ENCODE assay signal across 23 mouse cellular contexts in genomic region chr14:20635546-20635945, GRCm38 (mm10). TPM values are rescaled to one million over a fixed set of nuclear protein-coding genes. Genes with fewer than 3 reads are reported as not detected.
"Had no signal": no experiment of that assay in that cellular context is flagged by ENCODE, and none has a peak within 500 bp of the region (broad histone marks: within the 10 kb centered on the region; RNA-seq: fewer than 3 reads in every experiment).

No protein-coding gene starts in this region.

- H3K9me3 ChIP-seq: limb, embryonic 12.5 days; limb, embryonic 15.5 days; midbrain, embryonic 13.5 days had no signal

- H3K27me3 ChIP-seq: limb, embryonic 12.5 days; limb, embryonic 15.5 days; midbrain, embryonic 13.5 days had no signal

- DNase-seq: kidney, adult 2 months; kidney, postnatal 25 days; layer of hippocampus, postnatal 36 days; left cerebral cortex, postnatal 4 days; liver, postnatal 0 days; thymus, adult 2 months; thymus, postnatal 14 days; thymus, postnatal 4 days had no signal

- H3K9ac ChIP-seq: limb, embryonic 12.5 days; limb, embryonic 15.5 days; liver, embryonic 14.5 days; liver, postnatal 0 days; midbrain, embryonic 13.5 days had no signal

- ATAC-seq: intestine, postnatal 0 days; liver, postnatal 0 days; midbrain, embryonic 13.5 days; midbrain, embryonic 16.5 days had no signal

- H3K36me3 ChIP-seq: limb, embryonic 12.5 days; limb, embryonic 15.5 days; midbrain, embryonic 13.5 days had no signal

- H3K4me3 ChIP-seq: left cerebral cortex, adult 2 months; limb, embryonic 12.5 days; limb, embryonic 15.5 days; midbrain, embryonic 13.5 days; myocyte had no signal

- H3K4me2 ChIP-seq: limb, embryonic 12.5 days; limb, embryonic 15.5 days; liver, embryonic 11.5 days; midbrain, embryonic 13.5 days had no signal

- H3K27ac ChIP-seq: kidney, postnatal 0 days; left cerebral cortex, adult 2 months; limb, embryonic 12.5 days; limb, embryonic 15.5 days; liver, embryonic 14.5 days; macrophage; midbrain, embryonic 13.5 days had no signal

RNA-seq across cellular contexts. Expression of gene Myoz1, which starts 20.8 kb away (rescaled TPM):
- total RNA-seq: layer of hippocampus, postnatal 36 days; left cerebral cortex, adult 2 months; left cerebral cortex, postnatal 14 days; left cerebral cortex, postnatal 4 days had no signal
- polyA plus RNA-seq: intestine, postnatal 0 days; midbrain, embryonic 13.5 days; small intestine, adult 2 months; spleen, adult 2 months had no signal

RNA-seq across cellular contexts. Expression of gene Synpo2l, which starts 32.6 kb away (rescaled TPM):
- total RNA-seq: monocyte, adult 5-6 weeks had no signal
- polyA plus RNA-seq: macrophage had no signal
